Mouse (Mus musculus) urinary bladder, postnatal 25 days (tissue): Measurements from ENCODE around the gene Trmt10c.
"Not testable (repeated sequence)": the region's sequence is repeated elsewhere in the genome, so short reads cannot be mapped to it uniquely, and the experiment has no call there.

Experiments
- DNase-seq: peaks from one replicate; pipeline ENCODE4 v3.0.0; 2022; ENCODE audit warnings: low spot score

The Trmt10c gene

DNA sequence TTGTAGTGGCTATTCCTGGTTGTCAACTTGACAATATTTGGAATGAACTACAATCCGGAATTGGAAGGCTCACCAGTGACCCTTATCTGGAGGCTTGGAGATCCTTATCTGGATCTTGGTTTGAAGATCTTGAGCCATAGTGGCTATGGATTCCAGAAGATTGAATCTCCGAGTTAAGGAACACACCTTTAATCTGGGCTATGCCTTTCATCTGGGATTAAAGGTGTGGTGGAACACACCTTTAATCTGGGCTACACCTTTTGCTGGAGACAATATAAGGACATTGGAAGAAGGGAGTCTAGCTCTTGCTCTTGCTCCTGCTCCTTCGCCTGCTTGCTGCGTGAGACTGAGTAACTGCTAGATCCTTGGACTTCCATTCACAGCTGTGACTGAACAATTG lies 10.4 kb upstream of the Trmt10c start, which contains the start of gene Senp7:
TSS of gene Senp7 (plus strand) at position 301 of the 400 bp plus-strand sequence.
- not testable (repeated sequence) for DNase-seq

- DNase-seq, result no peak
Measured at GRCm38 (mm10) chr16:56038090-56038489, 471 bp upstream of the Trmt10c start.

GRCm38 (mm10) chr16:56036501-56036900 lies 1.1 kb downstream of the Trmt10c start:
- DNase-seq, result no peak

DNA sequence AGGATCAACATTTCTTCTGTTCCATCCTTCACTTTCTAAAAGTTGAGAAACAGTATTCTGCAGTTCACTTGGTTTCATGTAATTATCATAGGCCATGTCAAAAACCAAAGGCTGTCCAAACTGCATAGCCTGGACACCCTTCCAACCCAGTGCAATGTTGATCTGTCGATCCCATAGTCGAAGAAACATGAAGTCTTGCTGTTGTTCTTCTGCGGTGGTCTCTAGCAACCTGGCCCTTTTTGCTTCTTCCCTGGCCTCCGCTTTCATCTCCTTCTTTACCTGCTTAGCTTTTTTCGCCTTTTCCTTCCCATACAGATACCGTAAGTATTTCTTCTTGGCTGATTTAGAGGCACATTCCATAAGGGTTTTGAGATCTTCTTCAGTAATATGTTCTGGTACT lies 3.1 kb downstream of the Trmt10c start:
- no peak for DNase-seq

- DNase-seq, result peak; percentile 96
Measured at GRCm38 (mm10) chr16:56029661-56030082, 7.9 kb downstream of the Trmt10c start, which contains the start of gene Pcnp. TSS of gene Pcnp (minus strand) at chr16:56029739.

DNA sequence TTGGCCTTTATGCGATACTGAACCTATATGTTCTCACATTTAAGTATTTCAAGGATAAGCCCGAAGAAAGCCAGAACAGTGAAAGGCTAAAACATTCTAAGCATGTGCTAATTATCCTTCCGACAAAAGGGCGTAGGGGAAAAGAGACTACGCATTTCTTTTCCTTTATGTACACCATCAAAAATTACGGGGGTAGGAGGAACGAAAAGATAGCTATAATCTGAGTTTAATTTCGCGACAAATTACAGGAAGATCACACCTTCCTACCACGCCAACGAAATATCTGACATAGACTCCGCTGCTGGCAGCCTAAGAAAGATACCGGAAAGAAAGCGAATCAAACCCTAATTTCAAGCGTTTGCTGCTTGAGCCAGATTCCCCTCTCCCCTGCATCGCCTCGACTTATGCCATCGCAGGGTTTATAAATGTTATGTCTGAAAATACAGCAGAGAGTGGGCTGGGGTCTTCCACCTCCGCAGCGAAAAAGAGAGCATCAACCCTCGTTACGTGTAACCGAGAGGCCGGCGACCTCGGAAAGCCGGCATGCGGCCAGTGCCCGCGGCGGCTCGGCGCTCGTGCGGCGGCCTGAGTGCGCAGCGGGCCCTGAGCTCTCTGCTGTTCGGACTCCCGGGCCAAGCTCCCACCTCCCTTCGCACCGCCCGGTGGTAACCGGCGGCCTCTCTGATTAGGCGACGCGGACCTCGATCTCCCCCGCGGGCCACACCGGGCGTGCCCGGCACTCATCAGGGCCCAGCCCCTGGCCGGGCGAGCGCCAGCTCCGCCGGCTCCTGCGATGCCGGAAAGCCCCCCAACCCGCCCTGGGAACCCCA lies 8.7 kb downstream of the Trmt10c start:
- DNase-seq, result no peak

GRCm38 (mm10) chr16:56027854-56028629 lies 9.6 kb downstream of the Trmt10c start:
- no peak for DNase-seq

DNA sequence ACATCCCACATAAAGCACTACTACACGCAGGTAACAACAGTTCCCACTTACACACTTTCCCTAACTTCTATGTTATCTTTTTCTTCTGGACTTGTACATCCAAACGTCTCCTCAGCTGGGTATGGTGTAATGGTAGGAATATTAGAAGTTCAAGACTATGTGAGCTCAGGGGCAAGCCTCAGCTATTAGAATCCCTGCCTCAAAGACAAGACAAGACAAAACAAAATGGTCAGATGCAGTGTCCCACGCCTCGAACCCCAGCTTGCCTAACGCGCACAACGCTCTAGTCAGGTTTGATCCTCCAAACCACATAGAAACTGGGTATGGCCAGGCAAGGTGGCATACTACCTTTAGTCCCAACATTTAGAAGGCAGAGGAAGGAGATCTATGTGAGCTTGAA lies 18.0 kb downstream of the Trmt10c start:
- no peak for DNase-seq

DNA sequence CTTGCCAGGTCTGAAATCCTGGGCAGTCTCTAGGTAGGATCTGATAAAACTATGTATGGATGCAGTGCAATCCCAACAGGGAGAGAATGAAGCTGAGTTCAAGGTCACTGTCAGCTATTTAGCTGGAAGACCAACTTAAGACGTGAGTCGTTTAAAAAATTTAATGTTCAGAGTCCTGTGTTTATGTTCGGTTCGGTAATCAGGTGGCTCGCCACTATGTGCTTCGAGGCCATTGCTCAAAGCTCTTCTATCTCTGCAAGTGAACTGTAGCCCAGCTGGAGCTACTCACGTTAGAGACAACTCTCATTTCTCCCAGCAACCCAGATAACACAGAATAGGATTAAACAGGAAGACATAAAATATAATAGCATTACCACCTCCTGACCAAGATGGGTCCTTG lies 23.5 kb downstream of the Trmt10c start:
- no peak for DNase-seq

DNA sequence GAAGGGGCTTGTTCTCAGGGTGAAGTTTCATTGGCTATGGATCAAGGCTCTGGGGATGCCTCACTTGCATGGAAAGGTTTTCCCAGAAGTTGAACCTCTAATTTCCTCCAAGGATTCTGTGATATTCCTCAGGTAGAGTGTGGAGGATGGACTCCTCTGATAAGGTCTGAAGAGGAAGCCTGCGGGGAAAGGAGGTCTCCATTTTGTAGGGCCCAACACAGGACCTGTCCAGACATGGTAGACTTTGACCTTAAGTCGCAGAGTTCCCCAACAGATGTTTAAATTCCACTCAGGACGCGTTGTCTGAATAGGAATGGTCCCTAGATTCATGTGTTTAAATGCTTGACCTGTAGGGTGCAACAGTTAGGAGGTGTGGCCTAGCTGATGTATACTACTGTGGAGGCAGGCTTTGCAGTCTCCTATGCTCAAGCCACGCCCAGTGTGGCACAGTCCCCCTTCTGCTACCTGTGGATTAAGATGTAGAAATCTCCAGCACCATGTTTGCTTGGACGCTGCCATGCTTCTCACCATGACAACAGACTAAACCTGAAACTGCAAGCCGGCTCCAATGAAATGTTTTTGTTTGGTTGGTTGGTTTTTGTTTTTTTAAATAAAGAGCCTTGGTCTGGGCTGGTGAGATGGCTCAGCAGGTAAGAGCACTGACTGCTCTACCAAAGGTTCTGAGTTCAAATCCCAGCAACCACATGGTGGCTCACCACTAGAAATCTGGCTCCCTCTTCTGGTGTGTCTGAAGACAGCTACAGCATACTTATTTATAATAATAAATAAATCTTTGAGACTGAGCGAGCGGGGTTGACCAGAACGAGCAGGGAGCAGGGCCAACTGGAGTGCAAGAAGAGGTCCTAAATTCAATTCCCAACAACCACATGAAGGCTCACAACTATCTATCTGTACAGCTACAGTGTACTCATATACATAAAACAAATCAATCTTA lies 24.6 kb downstream of the Trmt10c start:
- no peak for DNase-seq

GRCm38 (mm10) chr16:56008862-56009261 lies 28.8 kb downstream of the Trmt10c start:
- no peak for DNase-seq

DNA sequence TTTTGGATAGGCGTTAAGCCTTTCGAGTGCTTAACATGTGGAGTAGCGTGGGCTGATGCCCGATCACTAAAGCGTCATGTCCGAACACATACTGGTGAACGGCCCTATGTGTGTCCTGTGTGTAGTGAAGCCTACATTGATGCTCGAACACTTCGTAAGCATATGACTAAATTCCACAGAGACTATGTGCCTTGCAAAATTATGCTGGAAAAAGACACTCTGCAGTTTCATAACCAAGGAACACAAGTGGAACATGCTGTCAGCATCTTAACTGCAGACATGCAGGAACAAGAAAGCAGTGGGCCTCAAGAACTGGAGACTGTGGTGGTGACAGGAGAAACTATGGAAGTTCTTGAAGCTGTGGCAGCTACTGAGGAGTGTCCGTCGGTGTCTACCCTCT lies 30.8 kb downstream of the Trmt10c start:
- DNase-seq, result no peak

- DNase-seq, result no peak
Measured at GRCm38 (mm10) chr16:55994235-55994634, 43.4 kb downstream of the Trmt10c start.

GRCm38 (mm10) chr16:55990311-55990710 lies 47.3 kb downstream of the Trmt10c start:
- DNase-seq, result no peak

DNA sequence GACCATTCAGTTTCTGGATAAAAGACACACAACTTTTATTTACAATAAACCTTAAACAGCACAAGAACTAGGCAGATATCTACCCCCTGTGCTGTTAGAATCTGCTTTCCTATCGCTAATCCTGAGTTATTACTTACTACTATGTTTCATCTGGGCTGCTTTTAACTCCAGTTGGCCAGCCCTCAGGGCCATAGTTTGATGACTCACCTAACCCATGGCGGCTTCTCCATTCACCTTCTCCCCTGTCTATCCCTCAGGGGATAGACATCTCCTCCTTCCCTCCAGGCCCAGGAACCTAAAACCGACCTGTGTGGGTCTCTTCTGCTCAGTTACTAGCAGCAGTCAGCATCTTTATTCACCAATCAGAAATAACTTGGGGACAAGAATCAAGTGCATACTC lies 51.6 kb downstream of the Trmt10c start:
- no peak for DNase-seq
